Mouse (Mus musculus) erythroblast, embryonic 14.5 days (primary cell): ENCODE data around the gene Idh3g.

Source experiments
- GATA1 ChIP-seq: IDR thresholded peaks from 2 replicates; pipeline ENCODE4 v1.6.1; 2012; ENCODE audit warnings: low read length, inconsistent platforms, mixed read lengths
- TAL1 ChIP-seq: IDR thresholded peaks from 3 replicates; pipeline ENCODE4 v1.6.1; 2012; ENCODE audit warnings: low read length, inconsistent platforms, mixed read lengths

GRCm38 (mm10) chrX:73797511-73797910 lies 10.8 kb upstream of the Idh3g start:
- no peak for TF ChIP-seq TAL1
- TF ChIP-seq GATA1 = no peak
